Mouse (Mus musculus): Measurements from ENCODE around the gene Cd248.
A peak's percentile ranks its signal among the peaks of the same experiment; 100 is the strongest.

DNA sequence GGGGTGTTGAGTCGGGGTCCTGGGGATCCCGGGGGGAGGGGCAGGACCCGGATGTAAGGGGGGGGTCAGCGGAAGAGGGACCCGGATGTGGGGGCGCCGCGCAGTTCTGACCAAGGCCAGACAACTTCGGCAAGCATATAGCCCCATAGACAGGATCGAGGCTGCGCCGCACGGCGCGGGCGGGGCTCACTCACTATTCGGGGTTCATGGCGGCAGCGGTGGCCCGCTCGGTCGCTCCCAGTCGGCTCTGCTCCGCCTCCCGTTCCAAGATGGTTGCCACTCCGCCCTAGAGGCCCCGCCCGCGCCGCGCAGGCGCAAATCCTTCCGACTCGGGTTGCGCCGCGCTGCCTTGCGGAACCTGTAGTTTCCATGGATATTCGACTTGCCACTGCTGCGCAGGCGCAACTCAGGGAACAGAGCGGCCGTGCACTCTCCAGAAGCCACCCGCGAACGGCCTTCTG, 38.9 kb downstream of the Cd248 start, which contains the start of gene Rab1b:
- no peak for TF ChIP-seq CTCF (IDR thresholded peaks at IDR 0.05; ENCODE audit: borderline replicate concordance, insufficient read depth, low read depth, low read length)
- TF ChIP-seq POLR2A (IDR thresholded peaks at IDR 0.05; ENCODE audit: borderline replicate concordance, insufficient read depth, low read length), result peak; percentile 70; the same call in 1 of the 2 replicates

Measured in cerebellum, adult 2 months (tissue).